Mouse (Mus musculus): Measurements from ENCODE around the gene Ftl1. TPM values are rescaled to one million over a fixed set of nuclear protein-coding genes. Genes with fewer than 3 reads are reported as not detected.

The Ftl1 gene
- polyA plus RNA-seq, 1 experiment = 553 TPM

DNA sequence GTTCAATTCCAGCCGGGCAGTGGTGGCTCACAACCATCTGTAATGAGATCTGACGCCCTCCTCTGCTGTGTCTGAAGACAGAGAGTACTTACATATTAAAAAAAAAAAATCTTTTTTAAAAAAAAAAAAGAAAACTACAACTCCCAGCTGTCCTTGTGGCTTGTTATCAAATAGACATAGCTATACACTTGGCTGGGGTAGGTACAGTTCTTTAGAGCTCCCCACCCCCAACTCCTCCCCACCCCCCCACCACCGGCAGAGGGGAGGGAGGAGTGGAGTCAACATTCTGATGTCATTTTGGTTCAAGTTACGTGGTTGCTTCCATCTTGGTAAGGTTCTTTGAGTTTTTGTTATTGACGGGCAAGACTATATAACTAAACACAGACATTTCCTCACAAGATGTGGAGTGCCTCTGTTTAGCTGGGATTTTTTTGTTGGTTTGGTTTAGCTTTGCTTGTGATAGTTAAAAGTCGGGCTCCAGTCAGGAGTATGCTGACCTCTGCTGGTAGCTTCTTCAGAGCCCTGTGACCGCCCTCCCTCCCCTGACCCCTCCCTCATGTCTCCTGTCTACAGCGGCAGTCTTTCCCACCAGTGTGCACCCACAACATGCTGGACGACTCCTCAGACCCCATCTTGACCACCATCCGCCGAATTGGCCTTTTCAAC lies 12.2 kb downstream of the Ftl1 start:
- peak overlapping the region; percentile 8; the same call in 1 of the 2 replicates for H3K4me3 ChIP-seq (ENCODE audit: insufficient read depth, low read depth, low read length)
- H3K4me1 ChIP-seq (ENCODE audit: control insufficient read depth, insufficient read depth, low read length) = peaks cover 7% of the 10 kb centered on the region
- no peak overlapping the region for H3K27ac ChIP-seq (ENCODE audit: insufficient read depth, low read depth, low read length)
- TF ChIP-seq CTCF (IDR thresholded peaks at IDR 0.05; ENCODE audit: insufficient read depth, low read depth, low read length) = peak; percentile 49; the same call in 1 of the 2 replicates
- no peak for TF ChIP-seq POLR2A (IDR thresholded peaks at IDR 0.05; ENCODE audit: insufficient read depth, low read depth, low read length)
- 35% methylated on average over 11 of the region's 11 CpGs for WGBS

DNA sequence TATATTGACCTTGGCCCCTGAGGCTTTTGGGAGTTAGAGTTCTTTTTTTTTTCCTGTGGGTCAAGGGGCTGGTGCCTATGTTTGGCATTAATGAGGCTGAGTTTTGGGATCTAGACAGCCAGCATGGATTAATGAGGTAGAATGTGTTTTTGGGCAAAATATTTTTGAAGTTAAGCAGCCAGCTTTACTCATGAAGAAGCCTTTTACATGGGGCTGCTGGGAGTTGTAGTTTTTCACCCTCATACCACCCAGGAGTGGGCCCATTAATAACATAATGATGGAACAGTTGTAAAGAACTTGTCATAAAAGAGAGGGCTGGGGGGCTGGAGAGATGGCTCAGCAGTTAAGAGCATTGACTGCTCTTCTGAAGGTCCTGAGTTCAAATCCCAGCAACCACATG lies 13.1 kb downstream of the Ftl1 start:
- TF ChIP-seq CTCF (IDR thresholded peaks at IDR 0.05; ENCODE audit: insufficient read depth, low read depth, low read length) (no peak), POLR2A (IDR thresholded peaks at IDR 0.05; ENCODE audit: insufficient read depth, low read depth, low read length) (no peak)
- Histone ChIP-seq H3K4me1 (ENCODE audit: control insufficient read depth, insufficient read depth, low read length) (peaks cover 5% of the 10 kb centered on the region), H3K27ac (ENCODE audit: insufficient read depth, low read depth, low read length) (no peak overlapping the region), H3K4me3 (ENCODE audit: insufficient read depth, low read depth, low read length) (no peak overlapping the region)

DNA sequence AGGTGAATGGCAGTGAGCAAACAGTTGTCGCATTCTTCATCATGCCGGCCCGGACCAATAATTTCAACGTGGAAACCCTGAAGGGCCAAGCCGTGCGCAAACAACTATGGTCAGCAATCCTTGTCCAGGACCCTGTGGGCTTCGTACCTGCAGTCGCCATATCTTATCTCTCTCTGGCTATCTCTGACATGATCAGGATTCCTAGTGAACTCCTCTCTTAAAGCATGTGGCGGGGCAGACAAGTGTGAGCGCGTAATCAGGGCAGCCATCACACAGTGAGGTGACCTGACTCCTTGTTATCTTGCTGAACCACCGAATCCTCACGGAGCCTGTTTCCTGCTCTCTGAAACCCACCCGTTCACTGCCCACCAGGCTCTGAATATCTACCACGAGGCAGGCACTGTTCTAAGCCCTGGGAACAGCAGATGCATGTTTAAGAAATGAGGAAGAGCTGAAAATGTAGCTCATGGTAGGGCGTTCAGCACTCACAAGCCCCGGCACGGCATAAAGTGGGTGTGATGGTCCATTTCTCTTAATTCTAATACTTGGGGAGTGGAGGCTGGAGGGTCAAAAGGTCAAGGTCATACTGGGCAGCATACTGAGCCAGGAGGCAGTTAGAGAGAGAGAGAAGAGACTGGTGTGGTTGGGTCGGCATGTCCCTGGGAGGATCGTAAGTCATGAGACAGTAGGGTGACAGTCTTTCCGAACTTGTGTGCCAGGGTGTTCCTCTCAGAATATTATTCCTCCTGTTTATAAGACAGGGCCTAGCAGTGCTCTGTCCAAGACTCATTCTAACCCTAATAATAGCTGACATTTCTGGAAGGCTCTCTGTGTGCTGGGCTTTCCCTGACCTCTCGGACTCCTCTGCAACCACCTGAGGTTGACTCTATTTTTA lies 15.9 kb downstream of the Ftl1 start:
- WGBS = 92% methylated on average over 22 of the region's 22 CpGs
- TF ChIP-seq CTCF (IDR thresholded peaks at IDR 0.05; ENCODE audit: insufficient read depth, low read depth, low read length) (no peak), POLR2A (IDR thresholded peaks at IDR 0.05; ENCODE audit: insufficient read depth, low read depth, low read length) (no peak)

DNA sequence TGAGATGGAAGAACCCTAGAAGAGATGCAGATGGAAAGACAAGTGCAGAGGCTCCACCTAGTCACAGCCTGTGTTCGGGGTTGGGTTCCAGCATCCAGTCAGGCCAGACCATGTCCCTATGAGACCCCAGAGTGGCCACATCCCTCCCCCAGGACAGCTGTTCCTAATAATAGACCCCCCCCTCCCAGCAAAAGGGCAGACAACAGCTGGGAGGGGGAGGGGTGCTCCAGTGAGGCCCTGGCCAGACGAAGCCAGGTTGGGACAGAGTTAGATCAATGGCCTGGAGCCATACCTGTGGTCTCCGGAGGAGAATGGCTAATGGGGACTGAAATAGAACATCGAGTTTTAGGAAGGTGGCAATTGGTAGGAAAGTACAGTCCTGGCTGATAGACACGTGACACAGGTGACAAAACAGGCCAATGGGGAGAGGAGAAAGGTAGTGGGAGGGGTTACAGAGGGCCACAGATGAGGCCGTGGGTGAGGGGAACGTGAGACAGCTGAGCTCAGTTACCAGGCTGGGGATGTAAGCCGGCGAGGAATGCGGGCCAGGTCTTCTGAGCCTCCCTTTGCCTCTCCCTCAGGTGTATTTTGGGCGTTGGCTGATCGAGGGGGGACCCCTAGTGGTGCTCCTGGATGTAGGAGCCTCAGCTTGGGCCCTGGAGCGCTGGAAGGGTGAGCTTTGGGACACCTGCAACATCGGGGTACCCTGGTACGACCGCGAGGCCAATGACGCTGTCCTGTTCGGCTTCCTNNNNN lies 22.0 kb downstream of the Ftl1 start, which contains the start of gene Ruvbl2:
Ruvbl2 (minus strand) TSS at position 576 of the 756 bp plus-strand sequence.
- no peak for TF ChIP-seq POLR2A (IDR thresholded peaks at IDR 0.05; ENCODE audit: insufficient read depth, low read depth, low read length)
- no peak for TF ChIP-seq CTCF (IDR thresholded peaks at IDR 0.05; ENCODE audit: insufficient read depth, low read depth, low read length)
- H3K27ac ChIP-seq (ENCODE audit: insufficient read depth, low read depth, low read length) = no peak within 1 kb of the TSS
- WGBS = 40% methylated on average over 19 of the region's 19 CpGs
- H3K4me3 ChIP-seq (ENCODE audit: insufficient read depth, low read depth, low read length) = no peak within 1 kb of the TSS
- peaks cover 24% of the 10 kb centered on the region for H3K4me1 ChIP-seq (ENCODE audit: control insufficient read depth, insufficient read depth, low read length)

More for the DNA sequence above, 15.9 kb downstream of the Ftl1 start:
- no peak overlapping the region for H3K4me3 ChIP-seq (ENCODE audit: insufficient read depth, low read depth, low read length)
- H3K27ac ChIP-seq (ENCODE audit: insufficient read depth, low read depth, low read length) = no peak overlapping the region
- H3K4me1 ChIP-seq (ENCODE audit: control insufficient read depth, insufficient read depth, low read length) = 0 out of 2 replicates have a peak, but pooled peaks cover 2% of the 10 kb centered on the region

GRCm38 (mm10) chr7:45437046-45437445 lies 22.6 kb downstream of the Ftl1 start:
- no peak for TF ChIP-seq POLR2A (IDR thresholded peaks at IDR 0.05; ENCODE audit: insufficient read depth, low read depth, low read length)
- TF ChIP-seq CTCF (IDR thresholded peaks at IDR 0.05; ENCODE audit: insufficient read depth, low read depth, low read length) = no peak

DNA sequence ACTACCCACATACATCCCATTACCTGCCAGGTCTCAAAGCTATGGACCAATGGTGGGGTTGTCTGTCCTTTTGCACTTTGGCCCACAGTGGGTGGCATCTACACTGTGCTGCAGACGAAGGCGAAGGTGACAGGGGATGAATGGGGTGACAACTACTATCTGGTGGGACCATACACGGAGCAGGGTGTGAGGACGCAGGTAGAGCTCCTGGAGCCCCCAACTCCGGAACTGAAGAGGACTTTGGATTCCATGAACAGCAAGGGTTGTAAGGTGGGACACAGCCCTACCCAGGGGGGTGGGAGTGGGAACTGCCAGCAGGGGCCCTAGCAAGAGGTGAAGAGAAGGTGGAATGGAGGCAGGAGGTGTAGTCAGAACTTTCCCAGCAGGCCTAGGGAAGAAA lies 23.2 kb downstream of the Ftl1 start:
- Histone ChIP-seq H3K4me3 (ENCODE audit: insufficient read depth, low read depth, low read length) (no peak overlapping the region), H3K4me1 (ENCODE audit: control insufficient read depth, insufficient read depth, low read length) (peaks cover 25% of the 10 kb centered on the region), H3K27ac (ENCODE audit: insufficient read depth, low read depth, low read length) (no peak overlapping the region)
- WGBS = 92% methylated on average over 5 of the region's 5 CpGs
- TF ChIP-seq POLR2A (IDR thresholded peaks at IDR 0.05; ENCODE audit: insufficient read depth, low read depth, low read length) (no peak), CTCF (IDR thresholded peaks at IDR 0.05; ENCODE audit: insufficient read depth, low read depth, low read length) (no peak)

More at GRCm38 (mm10) chr7:45437046-45437445, 22.6 kb downstream of the Ftl1 start:
- Histone ChIP-seq H3K4me1 (ENCODE audit: control insufficient read depth, insufficient read depth, low read length) (peaks cover 25% of the 10 kb centered on the region), H3K4me3 (ENCODE audit: insufficient read depth, low read depth, low read length) (no peak overlapping the region), H3K27ac (ENCODE audit: insufficient read depth, low read depth, low read length) (no peak overlapping the region)
- WGBS = 60% methylated on average over 6 of the region's 6 CpGs

GRCm38 (mm10) chr7:45435038-45435437 lies 24.6 kb downstream of the Ftl1 start:
- Histone ChIP-seq H3K4me3 (ENCODE audit: insufficient read depth, low read depth, low read length) (peak overlapping the region; percentile 56), H3K27ac (ENCODE audit: insufficient read depth, low read depth, low read length) (peak overlapping the region; percentile 5; the same call in 1 of the 2 replicates), H3K4me1 (ENCODE audit: control insufficient read depth, insufficient read depth, low read length) (peaks cover 25% of the 10 kb centered on the region)
- TF ChIP-seq POLR2A (IDR thresholded peaks at IDR 0.05; ENCODE audit: insufficient read depth, low read depth, low read length) (no peak), CTCF (IDR thresholded peaks at IDR 0.05; ENCODE audit: insufficient read depth, low read depth, low read length) (no peak)
- 1% methylated on average over 16 of the region's 16 CpGs for WGBS

GRCm38 (mm10) chr7:45434203-45435015 lies 25.3 kb downstream of the Ftl1 start, which contains the start of gene Gys1:
Gys1 (plus strand) TSS chr7:45434844.
- under 1% methylated on average over 45 of the region's 45 CpGs for WGBS
- H3K27ac ChIP-seq (ENCODE audit: insufficient read depth, low read depth, low read length) = peak within 1 kb of the TSS; percentile 48

More at GRCm38 (mm10) chr7:45434203-45435015, 25.3 kb downstream of the Ftl1 start, which contains the start of gene Gys1:
- H3K4me3 ChIP-seq (ENCODE audit: insufficient read depth, low read depth, low read length) = peak within 1 kb of the TSS; percentile 68
- H3K4me1 ChIP-seq (ENCODE audit: control insufficient read depth, insufficient read depth, low read length) = peaks cover 25% of the 10 kb centered on the region
- TF ChIP-seq CTCF (IDR thresholded peaks at IDR 0.05; ENCODE audit: insufficient read depth, low read depth, low read length) = peak; percentile 82
- 0 out of 2 replicates have a peak, but pooled peaks have one; percentile 49 for TF ChIP-seq POLR2A (IDR thresholded peaks at IDR 0.05; ENCODE audit: insufficient read depth, low read depth, low read length)
